Mouse (Mus musculus) adrenal gland, postnatal 36 days (tissue): ENCODE measurements at regions not wholly inside any gene's neighbourhood (a gene's known extent, or its start where the extent isn't known, plus 50 kb on each side); places are given as distances from the start of the nearest gene placed in this dataset.

ENCODE experiments used
- DNase-seq, 2 experiments: peaks; one replicate each; pipeline ENCODE4 v3.0.0; 2021; ENCODE audit warnings: mixed read lengths in 1 of 2

DNA sequence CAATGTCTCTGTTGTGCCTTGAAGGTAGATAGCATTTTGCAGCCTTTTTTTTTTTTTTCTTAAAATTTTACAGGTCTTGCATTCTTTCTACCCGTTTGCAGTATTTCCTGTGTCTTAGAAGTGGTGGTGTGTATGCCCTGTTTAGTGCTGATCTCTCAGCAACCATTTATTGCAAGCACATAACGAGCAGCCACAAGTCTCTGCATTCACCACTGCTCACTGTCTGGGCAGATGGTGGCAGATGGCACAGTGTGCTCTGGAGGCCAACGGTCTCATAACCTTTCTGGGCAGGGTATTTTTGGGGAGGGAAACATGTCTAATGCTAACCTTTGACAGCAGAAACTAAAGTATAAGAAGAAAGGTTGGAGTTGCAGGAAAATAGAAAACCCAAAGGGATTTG is 266.1 kb upstream of the Ptger4 start:
- DNase-seq, result no peak

DNA sequence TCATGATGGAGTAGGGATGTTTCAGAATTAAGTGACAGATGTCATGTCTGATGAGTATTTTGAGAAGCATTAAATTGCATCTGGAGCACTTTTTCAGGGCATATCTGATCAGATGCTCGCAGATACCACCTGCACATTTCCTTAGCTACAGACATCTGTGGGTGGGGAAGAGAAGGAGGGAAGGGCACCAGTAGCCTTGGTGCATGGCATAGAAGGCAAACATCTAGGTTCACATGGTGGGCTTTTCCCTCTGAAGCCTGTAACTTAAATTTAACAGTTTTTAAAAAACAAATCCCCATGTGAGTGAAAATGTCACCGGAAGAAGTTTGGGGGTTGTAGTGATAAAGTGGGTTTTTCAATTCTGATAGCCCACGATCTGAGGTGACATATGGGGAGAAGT is 267.1 kb upstream of the Ptger4 start:
- DNase-seq, result no peak

GRCm38 (mm10) chr15:5512546-5512945 is 268.6 kb upstream of the Ptger4 start:
- no peak for DNase-seq

DNA sequence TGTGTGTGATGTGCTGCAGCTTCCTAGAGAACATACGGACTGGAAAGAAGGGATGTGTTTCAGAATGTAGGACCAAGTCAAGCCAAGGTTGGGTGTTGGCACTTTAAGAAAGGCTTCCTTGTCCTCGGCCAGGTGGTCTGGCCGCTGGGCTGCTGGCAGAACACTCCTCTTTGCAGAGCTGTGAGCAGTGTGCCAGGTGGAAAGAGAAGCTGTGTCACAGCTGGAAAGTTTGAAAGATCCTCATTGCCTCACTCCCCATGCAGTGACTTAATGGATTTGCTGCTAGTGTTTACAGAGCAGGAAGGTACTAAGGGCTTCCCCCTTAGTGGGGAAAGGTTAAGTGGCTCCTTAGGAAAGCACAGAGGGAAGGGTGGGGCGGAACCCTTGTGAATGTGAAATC is 269.2 kb upstream of the Ptger4 start:
- DNase-seq, result no peak

GRCm38 (mm10) chr15:5514217-5514616 is 270.2 kb upstream of the Ptger4 start:
- no peak for DNase-seq

DNA sequence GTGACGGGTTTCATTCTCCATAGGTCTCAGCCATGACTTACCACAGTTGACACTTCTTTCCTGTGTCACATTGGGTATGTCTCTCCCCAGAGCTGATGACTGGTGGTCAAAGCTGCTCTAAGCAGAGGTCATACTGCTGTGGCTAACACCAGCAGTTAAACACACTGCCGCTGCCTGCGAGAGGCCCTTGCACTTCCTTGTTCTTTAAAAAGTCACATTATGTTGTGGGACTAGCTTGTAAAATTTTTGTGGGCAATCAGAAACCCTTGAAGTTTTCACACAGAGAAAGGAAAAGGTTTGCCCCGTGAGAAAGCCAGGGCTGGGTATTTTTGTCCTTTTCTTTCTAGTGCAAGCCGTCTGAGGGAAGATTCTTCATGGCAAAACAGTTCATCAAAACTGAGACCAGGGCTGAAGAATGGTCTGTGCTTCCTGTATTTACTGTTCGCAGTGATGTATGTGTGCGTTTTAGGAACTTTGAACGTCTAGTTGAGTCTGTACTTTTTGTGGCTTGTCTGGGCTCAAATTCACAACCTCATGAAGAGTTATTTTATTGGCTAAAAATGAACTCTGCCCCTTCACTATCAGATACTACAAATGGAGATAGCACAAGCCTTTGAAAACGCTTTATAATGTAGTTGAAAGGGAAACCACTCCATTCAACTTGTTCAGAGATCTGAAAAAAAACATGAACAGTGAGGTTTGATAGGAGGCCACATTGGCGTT is 273.4 kb upstream of the Ptger4 start:
- no peak for DNase-seq

GRCm38 (mm10) chr15:5519552-5519951 is 275.6 kb upstream of the Ptger4 start:
- DNase-seq, result no peak

GRCm38 (mm10) chr15:5519997-5520396 is 276.0 kb upstream of the Ptger4 start:
- no peak for DNase-seq

GRCm38 (mm10) chr15:5528619-5529018 is 284.6 kb upstream of the Ptger4 start:
- DNase-seq, result no peak

- DNase-seq, result no peak
These were observed 289.7 kb upstream of the Ptger4 start for GRCm38 (mm10) chr15:5533656-5534055.

GRCm38 (mm10) chr15:5537432-5537831 is 293.4 kb upstream of the Ptger4 start:
- no peak for DNase-seq

DNA sequence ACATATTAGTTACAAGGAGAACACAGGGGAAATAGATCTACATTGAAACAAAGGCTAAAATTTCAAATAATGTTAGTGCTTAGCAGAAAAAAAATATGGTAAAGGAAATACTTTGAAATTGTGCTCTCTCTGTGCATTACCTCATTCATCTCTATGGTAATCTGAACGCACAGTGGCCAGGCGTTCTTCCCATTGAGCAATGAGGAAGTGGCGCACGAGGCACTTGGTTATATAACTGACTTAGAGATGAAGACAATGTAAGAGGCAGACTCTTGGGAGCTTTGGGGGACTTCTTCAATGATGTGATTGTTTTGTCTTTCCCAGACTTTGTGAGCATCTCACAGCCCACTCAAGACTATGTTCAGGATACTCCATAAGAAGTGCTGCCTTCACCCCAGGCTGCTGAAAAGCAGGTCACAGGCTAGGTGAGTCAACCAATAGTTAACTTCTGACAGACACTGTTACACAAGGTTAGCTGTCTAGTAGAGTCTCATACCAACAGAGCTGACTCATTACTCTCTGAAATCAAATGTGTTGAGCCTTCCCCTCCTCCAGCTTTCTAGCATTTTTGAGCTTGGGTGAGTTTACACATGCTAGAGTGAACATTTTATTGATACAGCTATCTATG is 295.4 kb upstream of the Ptger4 start:
- DNase-seq, result no peak

DNA sequence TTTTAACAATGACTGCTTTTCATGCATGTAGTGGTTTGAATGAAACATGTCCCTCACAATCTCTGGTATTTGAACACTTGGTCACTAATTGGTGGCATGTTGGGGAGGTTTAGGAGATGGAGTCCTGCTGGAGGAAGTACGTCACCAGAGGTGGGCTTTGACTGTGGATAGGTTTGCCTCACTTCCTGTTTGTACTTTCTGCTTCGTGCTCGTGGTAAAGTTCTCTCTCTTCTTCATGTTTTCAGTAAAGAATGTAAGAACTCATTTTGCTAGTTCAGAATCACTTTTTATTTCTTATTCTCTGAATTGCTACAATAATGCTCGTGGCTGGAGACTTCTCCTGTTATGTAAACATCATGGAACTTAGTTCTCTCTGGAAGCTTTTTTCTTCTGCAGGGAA is 310.5 kb upstream of the Ptger4 start:
- DNase-seq, result no peak

DNA sequence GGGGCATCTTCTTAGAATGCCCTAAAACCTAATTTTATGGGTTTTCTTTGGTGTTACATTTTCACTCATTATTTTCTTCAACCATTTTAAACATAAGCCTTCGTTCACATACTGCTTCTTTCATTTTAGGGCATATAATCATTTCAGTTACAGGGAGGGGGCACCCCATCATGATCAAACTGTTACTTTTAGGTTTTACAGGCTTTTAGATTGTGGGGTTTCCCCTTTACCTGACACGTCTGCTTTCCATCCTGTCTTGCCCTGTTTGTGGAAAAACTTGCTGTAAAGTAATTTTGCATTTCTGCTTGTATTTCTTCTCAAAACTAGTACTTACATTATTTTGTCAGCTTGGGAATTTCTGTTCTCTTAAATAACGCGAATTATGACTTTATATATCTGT is 310.9 kb upstream of the Ptger4 start:
- DNase-seq, result no peak

DNA sequence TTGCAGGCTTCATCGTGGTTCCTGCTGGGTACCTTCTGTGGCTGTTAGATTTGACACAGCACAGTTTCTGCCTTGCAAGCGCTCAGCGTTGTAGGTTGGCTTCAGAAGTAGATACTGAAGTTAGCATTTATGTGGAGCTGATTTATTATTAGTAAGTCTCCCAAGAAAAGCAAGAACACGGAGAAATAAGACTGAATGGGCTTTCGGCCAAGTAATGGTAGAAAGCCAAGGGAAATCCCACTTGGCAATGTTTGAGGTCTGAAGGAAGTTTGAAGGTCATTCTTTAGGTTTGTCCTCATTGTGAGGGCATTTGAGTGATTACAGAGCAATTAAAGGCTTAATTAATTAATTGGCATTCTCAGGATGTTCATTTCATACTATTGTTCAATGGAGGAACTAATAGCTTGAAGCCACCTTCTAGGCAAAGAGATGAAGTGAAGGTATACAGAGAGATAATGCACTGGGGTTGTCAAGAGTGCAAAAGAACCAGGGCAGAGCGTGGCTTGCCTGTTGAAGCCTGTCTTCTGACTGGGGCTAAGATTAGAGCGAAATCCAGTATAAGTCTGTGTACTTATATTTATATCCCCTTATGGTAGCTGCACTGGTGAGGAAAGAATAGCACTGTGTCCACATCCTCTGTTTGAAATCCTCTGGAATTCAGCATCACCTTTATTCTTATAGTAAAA is 311.5 kb upstream of the Ptger4 start:
- no peak for DNase-seq

GRCm38 (mm10) chr15:5561783-5562182 is 317.8 kb upstream of the Ptger4 start:
- DNase-seq, result no peak

DNA sequence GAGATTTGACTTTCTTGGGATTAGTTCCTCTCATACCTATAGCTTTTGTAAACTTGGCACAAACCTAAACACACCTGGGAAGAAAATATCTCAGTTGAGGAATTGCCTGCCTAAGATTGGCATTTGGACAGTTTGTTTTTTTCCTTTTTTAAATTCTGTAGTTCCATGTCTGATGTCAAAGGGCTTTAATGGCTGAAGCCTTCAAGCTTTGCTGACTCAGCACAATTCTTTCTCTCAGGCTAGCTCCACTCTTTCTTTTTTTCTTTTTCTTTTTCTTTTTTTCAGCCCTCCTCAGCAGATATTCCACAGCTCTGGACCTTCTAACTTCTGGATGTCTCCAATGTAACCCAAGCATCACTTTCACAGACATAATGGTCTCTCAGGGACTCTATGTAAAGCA is 330.4 kb upstream of the Ptger4 start:
- DNase-seq, result no peak

- peak in 1 of 2 experiments; percentile 19 for DNase-seq
These were observed 335.6 kb upstream of the Ptger4 start for GRCm38 (mm10) chr15:5579559-5579958.

DNA sequence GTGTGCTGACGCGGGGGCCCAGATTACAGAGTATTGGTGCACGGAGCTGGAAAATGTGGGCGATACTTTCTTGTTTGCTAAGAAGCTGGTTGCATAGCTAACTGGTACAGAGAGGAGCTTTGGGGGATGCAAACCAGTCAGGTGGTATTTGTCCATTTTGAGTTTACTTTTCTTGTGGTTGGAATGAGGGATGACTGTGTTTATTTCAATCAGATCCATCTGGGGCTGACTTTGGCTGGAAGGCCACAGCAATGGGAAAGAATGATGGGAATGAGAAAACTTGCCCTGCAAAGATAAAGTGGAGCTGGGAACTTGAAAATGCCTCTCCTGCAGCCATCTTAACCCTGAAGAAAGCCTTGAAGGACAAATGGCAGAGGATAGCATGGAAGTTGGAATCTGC is 336.4 kb upstream of the Ptger4 start:
- no peak for DNase-seq

DNA sequence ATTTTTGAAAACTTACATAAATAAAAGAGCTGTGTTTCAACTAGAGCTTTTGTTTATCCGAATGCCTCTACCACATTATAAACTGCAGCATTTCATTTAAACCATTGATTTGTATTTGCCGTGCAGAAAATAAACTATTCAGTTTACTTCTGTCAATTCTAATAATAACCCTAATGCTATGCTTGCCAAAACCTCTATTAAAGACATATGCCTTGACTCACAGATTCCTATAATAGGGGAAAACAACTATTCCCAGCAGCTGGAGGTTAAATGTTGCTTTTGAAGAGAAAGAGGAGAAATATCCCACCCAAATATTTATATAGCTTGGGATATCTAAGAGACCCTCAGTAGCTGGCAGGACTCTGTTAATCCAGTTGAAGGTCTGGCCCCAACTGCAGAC is 340.4 kb upstream of the Ptger4 start:
- DNase-seq, result no peak

DNA sequence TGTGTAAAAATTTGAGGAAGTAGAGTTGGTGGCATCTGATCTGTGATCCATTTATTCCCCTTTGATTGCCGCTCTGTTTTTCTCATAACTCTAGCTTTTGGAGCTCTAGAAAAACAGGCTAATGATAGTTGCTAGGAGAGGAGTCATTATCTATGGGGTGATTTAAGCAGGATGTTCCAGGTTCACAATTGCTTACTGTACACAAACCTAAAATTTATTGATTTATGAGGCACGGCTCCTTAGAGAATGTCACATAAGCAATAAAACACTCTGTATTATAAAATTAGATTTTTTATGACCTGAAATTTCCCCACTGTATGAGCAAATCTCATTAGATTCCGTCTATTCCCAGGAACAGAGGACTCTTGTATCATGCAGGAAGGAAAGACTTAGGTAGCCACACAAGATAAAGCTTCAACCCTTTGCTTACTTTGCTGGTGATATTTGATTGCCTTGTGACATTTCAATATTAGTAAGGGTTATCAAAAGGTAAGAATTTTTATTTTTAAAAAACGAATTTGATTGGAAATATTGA is 360.8 kb upstream of the Ptger4 start:
- no peak for DNase-seq

- no peak for DNase-seq
These were observed 363.5 kb upstream of the Ptger4 start for GRCm38 (mm10) chr15:5607533-5607932.

DNA sequence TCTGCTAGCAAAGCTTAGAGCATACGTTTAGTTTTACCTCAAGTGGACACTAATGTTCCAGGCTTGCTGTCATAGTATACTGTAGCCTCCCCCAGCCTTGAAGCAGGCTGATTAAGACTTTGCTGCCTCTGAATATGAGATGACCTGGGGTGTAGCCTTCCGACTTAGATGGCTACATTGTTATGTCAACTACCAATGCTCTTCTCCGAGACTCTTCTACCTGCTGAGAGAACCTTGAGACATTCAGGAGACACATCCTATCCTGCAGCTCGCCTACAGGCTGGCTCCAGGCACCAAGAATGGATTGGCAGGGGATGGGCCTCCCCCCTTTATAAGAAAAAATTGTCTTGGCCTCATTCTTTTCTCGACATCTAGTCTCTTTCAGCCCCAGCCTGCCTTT is 379.0 kb upstream of the Ptger4 start:
- no peak for DNase-seq
